Mouse (Mus musculus) small intestine, adult 2 months (tissue): ENCODE measurements around the gene Lyg1.

ENCODE experiments used
- CTCF ChIP-seq: fragments of 200-500 bp; IDR thresholded peaks from 2 replicates; pipeline ENCODE4 v1.5.1; 2012; ENCODE audit warnings: low read depth, mild to moderate bottlenecking, control low read depth, inconsistent platforms, low read length, moderate library complexity, mixed read lengths; ENCODE audit not compliant: insufficient replicate concordance, insufficient read length; ENCODE audit errors: extremely low read depth
- POLR2A ChIP-seq: fragments of 200-500 bp; IDR thresholded peaks from 2 replicates; pipeline ENCODE4 v1.6.1; 2012; ENCODE audit warnings: low read depth, mild to moderate bottlenecking, control low read depth, inconsistent platforms, low read length, moderate library complexity

- TF ChIP-seq POLR2A (no peak), CTCF (no peak)
Observed at GRCm38 (mm10) chr1:37996226-37996625, 38.7 kb upstream of the Lyg1 start.
